Mouse (Mus musculus): ENCODE data around the gene Psmg4. TPM values are rescaled to one million over a fixed set of nuclear protein-coding genes. Genes with fewer than 3 reads are reported as not detected.

The Psmg4 gene
- 197 and 238 TPM in 2 replicates for total RNA-seq (2017)

DNA sequence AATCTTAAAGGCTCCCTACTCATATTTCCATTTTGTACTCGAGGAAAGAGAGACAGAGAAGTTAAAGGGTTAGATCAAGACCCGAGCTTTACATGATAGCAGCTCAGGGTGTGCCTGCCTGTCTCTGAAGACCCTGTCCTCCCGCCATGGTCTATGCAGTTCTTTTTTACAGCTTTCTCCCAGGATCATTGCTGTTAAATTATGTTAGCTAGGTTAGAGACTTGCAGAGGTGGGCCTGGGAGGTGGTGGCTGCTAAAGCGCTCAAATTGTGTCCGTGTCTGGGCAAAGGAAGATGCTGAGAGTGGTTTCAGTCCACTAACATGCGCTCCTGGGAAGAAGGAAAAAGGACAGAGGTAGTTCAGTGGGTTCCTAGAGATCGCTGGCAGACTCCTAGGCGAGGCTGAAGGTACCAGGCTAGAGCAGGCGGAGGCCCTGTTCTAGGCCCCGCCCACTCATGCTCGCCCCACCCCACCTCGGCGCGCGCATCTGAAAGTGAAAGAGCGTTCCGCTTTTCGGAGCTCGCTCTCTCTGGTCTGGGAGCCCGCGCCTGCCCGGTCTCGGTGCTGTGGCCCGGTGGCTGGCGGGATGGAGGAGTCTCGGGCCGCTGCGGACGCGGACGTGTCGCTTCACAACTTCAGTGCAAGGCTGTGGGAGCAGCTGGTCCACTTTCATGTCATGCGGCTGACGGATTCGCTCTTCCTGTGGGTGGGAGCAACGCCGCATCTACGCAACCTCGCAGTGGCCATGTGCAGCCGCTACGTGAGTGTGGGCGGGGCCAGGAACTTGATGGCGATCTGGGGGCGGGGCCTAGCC lies at the start of gene Psmg4:
TSS of gene Psmg4 (plus strand) at position 474 of the 813 bp plus-strand sequence.
- peak; percentile 92 to 96 for ATAC-seq (replicated peaks in 1 of 2; ENCODE audit: insufficient read depth in 1 of 2, low FRiP score in 2 of 2, low TSS enrichment in 1 of 2, low read depth in 1 of 2, poor library complexity in 2 of 2, severe bottlenecking in 2 of 2)

DNA sequence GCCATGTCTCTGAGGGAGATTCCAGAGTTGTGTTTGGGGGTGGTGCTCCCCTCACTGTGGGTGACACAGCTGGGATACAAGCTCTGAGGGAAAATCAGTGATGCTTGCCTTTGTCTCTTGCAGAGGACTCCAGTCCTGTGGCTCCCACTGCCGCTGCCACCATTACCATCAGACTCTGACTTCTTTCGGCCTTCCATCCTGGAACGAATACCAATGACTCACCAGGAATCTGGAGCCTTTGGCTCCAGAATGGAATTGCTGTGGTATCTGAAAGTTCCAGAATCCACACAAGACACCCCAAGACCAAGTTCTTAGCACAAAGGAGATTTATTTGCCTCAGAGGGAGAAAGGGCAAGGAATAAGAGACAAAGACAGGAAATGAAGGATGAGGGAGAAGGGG lies 49.7 kb upstream of the Psmg4 start:
- ATAC-seq (replicated peaks in 1 of 2; ENCODE audit: insufficient read depth in 1 of 2, low FRiP score in 2 of 2, low TSS enrichment in 1 of 2, low read depth in 1 of 2, poor library complexity in 2 of 2, severe bottlenecking in 2 of 2), result no peak

DNA sequence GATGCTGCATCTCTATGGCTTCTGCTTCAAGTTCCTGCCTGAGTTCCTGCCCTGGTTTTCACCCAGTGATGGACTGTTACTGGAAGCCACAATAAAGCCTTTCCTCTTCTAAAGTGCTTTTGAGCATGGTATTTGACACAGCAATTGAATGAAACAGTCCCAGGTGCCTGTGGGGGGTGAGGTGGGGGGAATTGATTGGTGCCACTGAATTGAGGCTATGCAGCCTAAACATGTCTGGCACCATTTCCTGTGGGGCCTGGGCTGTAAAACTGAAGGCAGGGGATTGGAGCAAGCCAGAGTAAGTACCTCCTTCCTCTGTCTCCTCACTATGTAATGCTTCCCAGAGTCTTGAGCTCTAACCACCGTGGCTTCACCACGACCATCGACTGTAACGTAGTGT lies 48.1 kb upstream of the Psmg4 start:
- 0 out of 4 replicates have a peak, but pooled peaks of 1 of the 2 experiments have one; percentile 7 for ATAC-seq (replicated peaks in 1 of 2; ENCODE audit: insufficient read depth in 1 of 2, low FRiP score in 2 of 2, low TSS enrichment in 1 of 2, low read depth in 1 of 2, poor library complexity in 2 of 2, severe bottlenecking in 2 of 2)

DNA sequence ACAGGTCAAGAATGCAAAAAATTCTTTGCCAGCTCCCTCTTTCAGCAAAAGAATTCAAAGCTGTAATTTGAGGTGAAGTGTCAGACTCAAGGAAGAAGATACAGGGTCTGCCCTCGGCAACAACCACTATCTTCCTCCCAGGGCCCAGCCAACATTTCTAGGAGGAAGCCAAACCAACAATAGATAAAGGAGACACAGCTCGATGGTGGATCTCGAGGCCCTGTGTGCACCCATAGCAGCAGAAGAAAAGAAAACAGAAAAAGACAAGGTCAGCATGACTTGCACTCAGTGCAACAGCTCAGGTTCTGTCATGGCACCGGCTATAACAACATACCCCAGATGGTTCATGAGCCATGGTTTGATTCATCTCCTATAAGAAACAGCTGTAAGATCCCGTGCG lies 46.3 kb upstream of the Psmg4 start:
- no peak for ATAC-seq (replicated peaks in 1 of 2; ENCODE audit: insufficient read depth in 1 of 2, low FRiP score in 2 of 2, low TSS enrichment in 1 of 2, low read depth in 1 of 2, poor library complexity in 2 of 2, severe bottlenecking in 2 of 2)

DNA sequence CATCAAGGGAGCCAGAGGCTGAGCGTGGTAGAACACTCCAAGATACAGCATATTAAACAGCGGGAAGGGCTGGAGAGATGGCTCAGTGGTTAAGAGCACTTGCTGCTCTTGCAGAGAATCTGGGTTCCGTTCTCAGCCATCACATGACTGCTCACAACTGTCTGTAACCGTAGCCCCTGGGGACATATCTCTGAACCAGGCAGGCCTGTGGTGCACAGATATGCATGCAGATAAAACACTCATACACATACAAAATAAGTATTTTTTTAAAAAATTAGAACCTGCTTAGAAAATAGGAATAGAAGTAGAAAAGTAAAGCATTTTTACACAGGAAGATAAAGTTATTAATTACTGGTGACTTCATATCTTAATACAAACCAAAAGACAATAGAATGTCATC lies 43.9 kb upstream of the Psmg4 start:
- ATAC-seq (replicated peaks in 1 of 2; ENCODE audit: insufficient read depth in 1 of 2, low FRiP score in 2 of 2, low TSS enrichment in 1 of 2, low read depth in 1 of 2, poor library complexity in 2 of 2, severe bottlenecking in 2 of 2), result no peak

DNA sequence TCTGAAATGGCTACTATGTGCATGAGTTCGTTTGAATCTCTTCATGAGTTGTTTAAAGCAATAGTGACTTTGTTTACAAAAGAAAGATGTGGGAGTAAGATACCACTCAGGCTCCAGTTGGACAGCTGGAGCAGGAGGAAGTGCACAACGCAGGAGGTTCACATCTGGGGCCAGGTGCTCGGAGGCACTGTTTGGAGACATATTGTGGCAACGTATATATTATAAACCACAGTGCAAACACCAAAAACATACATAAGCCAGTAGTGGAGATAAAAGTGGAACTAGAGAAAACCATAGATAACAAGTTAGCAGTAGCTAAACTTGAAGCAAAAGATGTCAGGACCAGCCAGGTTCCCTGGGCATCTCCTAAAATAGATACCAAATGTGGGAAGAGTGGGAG lies 43.4 kb upstream of the Psmg4 start:
- ATAC-seq (replicated peaks in 1 of 2; ENCODE audit: insufficient read depth in 1 of 2, low FRiP score in 2 of 2, low TSS enrichment in 1 of 2, low read depth in 1 of 2, poor library complexity in 2 of 2, severe bottlenecking in 2 of 2), result no peak

DNA sequence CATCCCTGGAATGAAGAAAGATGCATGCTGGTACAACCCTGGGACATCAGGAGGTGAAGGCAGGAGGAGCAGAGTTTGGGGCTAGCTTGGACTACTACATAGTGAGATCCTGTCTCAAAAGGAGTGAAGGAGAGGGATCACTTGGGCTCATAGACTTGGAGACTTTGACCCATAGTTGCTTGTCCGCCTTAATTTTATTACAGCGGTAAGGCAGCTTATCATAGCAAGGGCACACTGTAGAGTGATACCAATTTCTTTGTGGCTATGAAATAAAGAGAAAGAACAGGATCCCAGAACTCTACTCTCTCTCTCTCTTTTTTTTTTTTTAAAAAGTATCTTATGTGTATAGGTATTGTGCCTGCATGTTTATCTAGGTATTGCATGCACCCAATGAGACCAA lies 42.2 kb upstream of the Psmg4 start:
- ATAC-seq (replicated peaks in 1 of 2; ENCODE audit: insufficient read depth in 1 of 2, low FRiP score in 2 of 2, low TSS enrichment in 1 of 2, low read depth in 1 of 2, poor library complexity in 2 of 2, severe bottlenecking in 2 of 2), result no peak

DNA sequence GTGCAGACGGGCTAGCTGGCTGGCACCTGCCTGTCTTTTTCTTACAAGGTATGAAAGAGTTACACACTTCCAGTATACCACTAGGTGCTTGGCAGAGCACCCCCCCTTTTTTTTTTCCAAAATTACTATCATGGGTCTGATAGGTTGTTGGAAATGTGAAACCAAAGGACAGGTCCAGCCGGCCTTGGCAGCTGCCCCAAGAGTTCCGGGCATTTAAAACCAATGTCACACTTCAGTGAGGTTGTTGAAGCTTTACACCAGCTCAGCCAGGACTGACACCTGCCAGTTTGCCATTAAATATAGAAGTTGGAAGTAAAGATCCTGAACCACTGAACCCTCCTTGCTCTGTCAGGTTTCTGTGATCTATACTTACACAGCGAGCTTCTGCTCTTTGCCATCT lies 37.1 kb upstream of the Psmg4 start:
- ATAC-seq (replicated peaks in 1 of 2; ENCODE audit: insufficient read depth in 1 of 2, low FRiP score in 2 of 2, low TSS enrichment in 1 of 2, low read depth in 1 of 2, poor library complexity in 2 of 2, severe bottlenecking in 2 of 2), result no peak

DNA sequence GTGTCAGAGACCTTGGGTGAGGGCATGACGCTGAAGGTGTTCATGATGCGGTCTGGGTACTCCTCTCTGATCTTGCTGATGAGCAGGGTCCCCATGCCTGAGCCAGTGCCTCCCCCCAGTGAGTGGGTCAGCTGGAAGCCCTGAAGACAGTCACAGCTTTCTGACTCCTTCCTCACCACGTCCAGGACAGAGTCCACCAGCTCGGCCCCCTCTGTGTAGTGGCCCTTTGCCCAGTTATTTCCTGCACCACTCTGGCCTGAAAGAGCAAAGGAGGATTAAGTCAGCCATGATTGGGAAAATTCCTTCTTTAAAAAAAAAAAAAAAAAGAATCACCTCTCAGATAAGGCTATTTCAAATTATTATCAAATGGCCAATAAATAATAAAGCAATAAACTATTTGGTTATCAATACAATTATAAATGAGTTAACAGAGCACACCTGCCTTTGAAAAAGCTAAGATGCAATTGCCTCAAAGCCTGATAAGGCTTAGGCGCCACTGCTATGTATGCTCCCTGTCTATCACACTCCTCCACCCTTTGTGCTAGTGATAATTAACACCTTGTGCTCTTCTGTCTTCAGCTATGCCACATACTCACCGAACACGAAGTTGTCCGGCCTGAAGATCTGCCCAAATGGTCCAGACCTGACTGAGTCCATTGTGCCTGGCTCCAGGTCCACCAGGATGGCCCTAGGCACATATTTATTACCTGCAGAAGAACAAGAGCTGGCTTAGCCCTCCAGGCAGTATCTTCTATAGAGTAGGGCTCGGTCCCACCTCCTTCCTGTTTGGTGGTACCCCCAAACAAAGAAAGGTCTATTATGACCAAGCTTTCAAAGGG lies 34.3 kb upstream of the Psmg4 start:
- no peak for ATAC-seq (replicated peaks in 1 of 2; ENCODE audit: insufficient read depth in 1 of 2, low FRiP score in 2 of 2, low TSS enrichment in 1 of 2, low read depth in 1 of 2, poor library complexity in 2 of 2, severe bottlenecking in 2 of 2)

DNA sequence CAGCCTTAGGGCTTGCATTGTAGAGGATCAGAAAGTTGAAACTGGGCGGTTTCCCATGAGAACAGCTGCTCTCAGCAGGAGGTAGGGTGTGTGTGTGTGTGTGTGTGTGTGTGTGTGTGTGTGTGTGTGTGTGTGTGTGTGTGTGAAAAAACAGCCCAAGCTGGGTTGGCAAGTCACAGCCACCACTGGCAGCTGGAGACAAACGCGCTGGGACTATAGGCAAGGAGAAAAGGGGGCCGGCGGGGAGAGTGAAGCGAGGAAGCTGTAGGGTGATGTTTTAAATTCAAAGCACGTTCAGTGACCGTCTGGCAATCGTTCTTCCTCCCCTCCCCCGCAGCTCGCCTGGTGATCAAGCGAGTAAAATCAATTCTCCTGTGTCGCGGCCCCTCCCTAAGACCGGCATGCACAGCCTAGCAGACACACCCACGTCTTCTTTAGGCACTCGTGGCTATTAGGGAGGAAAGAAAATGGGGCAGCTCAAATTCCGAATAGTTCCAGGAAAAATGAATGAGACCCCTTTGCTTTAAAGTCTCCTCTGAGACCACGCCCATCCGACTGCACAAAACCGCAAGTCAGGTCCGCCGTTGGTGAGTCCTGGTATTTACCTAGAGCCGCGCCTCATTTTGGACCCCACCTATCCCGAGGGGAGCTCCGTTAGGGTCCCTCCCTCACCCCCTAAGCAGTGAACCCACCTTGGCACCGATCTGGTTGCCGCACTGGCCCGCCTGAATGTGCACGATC lies 33.1 kb upstream of the Psmg4 start:
- peak; percentile 2 to 26; a peak in 2 of 4 replicates for ATAC-seq (replicated peaks in 1 of 2; ENCODE audit: insufficient read depth in 1 of 2, low FRiP score in 2 of 2, low TSS enrichment in 1 of 2, low read depth in 1 of 2, poor library complexity in 2 of 2, severe bottlenecking in 2 of 2)

DNA sequence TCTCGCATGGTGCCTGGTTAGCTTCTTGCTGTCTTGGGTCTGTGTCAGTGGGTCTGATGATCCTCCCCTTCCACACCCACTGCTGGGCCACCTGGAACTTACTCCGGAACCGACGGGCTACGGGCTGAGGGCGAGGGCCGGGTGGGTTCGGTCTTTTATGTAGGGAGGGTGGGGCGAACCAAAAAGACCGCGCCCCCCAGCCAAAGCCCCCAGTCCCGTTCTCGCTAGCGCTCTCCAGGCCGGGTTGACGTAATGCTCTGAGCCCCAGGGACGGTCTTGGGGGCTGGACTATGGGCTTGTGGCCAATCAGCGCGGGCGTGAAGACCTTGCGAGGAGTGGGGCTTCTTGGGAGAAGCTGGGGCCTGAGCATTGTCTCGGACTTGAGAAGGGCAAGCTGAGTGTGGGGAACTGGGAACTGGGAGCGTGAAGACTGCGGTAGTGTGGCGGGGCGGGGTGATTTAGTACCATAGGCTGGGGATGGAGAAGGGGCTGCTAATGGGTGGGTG lies 32.5 kb upstream of the Psmg4 start, which contains the start of gene Tubb2b:
TSS of gene Tubb2b (minus strand) at position 241 of the 506 bp plus-strand sequence.
- ATAC-seq (replicated peaks in 1 of 2; ENCODE audit: insufficient read depth in 1 of 2, low FRiP score in 2 of 2, low TSS enrichment in 1 of 2, low read depth in 1 of 2, poor library complexity in 2 of 2, severe bottlenecking in 2 of 2), result peak; percentile 39 to 54; a peak in 3 of 4 replicates

DNA sequence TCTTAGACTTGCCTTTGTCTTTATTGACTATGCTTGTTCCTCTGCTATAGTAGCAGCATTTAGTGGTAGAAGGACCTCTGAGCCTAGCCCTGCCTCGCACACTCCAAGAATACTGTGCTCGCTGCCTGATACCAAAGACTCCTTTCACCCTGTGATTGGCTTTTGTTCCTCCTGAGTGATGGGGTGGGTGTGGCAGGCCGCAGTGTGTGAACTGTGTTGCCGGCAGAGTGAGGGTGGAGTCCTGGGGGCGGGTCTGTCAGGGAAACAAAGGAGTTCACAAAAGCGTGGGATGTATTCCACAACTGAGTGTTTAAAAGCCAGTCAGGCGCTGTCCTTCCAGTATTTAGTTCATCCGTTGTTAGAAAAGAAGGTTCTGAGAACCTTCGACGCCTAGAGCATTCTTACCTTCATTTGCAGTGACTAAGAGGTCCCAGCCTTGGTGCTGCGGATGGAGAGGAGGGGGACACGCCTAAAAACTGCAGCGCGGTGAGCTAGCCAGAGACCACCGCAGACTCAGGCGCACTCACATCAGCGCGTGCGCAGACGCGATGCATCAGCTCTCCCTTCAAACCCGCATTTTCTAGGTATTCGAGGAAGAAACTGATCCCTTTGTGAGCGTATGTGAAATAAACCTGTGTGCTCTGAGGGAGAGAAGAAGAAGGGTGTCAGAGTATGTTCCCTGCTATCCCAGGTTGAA lies 31.6 kb upstream of the Psmg4 start:
- peak; percentile 13 to 27; a peak in 1 of 4 replicates for ATAC-seq (replicated peaks in 1 of 2; ENCODE audit: insufficient read depth in 1 of 2, low FRiP score in 2 of 2, low TSS enrichment in 1 of 2, low read depth in 1 of 2, poor library complexity in 2 of 2, severe bottlenecking in 2 of 2)

DNA sequence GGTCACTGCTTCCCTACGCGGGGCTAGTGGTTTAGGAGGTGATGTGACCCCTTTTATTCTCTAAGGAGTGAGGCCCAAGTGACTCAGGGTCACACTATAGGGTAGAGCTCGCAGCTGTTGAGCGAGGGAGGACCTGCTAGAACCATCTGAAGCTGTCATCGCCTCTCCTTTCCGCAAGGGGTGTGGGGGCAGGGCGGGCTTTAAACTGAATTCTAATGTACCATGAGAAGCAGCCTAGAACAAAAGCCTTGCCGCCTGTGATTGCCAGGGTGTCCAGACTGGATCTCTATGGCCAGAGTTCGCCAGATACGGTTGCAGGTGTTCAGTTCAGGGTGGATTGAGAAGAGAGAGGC lies 31.1 kb upstream of the Psmg4 start:
- ATAC-seq (replicated peaks in 1 of 2; ENCODE audit: insufficient read depth in 1 of 2, low FRiP score in 2 of 2, low TSS enrichment in 1 of 2, low read depth in 1 of 2, poor library complexity in 2 of 2, severe bottlenecking in 2 of 2), result peak in 1 of 2 experiments; percentile 28; a peak in 1 of 4 replicates

DNA sequence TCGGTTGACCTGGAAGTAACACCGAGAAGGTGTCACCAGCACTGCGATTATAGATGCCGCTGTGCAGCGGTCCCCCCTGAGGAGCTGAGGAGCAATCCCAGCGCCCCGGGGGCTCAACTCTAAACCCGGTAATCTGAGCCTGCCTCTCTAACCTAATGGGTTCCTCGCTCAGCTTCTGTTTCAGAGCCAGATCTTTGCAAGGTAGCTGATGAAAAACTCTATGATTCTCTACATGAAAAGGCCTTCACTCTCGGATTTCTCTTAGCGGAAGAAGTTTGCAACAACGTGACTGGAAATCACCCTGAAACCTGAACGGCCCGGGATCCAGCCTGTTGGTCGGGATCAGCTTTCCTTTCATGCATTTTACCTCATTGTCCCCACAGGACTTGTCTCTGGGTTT lies 30.5 kb upstream of the Psmg4 start:
- ATAC-seq (replicated peaks in 1 of 2; ENCODE audit: insufficient read depth in 1 of 2, low FRiP score in 2 of 2, low TSS enrichment in 1 of 2, low read depth in 1 of 2, poor library complexity in 2 of 2, severe bottlenecking in 2 of 2), result no peak

DNA sequence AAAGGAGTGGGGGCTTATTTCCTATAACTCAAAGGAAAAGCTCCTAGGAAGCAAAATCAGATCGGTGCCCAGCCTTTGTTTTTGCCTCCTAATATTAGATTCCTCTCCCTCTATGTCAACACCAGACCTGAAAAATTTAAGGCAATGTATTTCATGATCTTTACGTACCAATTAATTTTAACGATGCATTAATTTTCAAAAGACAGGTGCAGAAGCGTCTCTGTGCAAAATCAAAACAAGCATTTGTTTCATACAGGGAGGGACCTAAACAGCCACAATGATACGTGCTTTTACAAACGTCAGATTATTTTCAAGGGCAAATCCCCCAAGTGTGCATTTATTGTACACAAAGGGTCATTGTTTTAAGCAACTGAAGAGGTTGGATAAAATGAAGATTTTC lies 29.9 kb upstream of the Psmg4 start:
- ATAC-seq (replicated peaks in 1 of 2; ENCODE audit: insufficient read depth in 1 of 2, low FRiP score in 2 of 2, low TSS enrichment in 1 of 2, low read depth in 1 of 2, poor library complexity in 2 of 2, severe bottlenecking in 2 of 2), result no peak

DNA sequence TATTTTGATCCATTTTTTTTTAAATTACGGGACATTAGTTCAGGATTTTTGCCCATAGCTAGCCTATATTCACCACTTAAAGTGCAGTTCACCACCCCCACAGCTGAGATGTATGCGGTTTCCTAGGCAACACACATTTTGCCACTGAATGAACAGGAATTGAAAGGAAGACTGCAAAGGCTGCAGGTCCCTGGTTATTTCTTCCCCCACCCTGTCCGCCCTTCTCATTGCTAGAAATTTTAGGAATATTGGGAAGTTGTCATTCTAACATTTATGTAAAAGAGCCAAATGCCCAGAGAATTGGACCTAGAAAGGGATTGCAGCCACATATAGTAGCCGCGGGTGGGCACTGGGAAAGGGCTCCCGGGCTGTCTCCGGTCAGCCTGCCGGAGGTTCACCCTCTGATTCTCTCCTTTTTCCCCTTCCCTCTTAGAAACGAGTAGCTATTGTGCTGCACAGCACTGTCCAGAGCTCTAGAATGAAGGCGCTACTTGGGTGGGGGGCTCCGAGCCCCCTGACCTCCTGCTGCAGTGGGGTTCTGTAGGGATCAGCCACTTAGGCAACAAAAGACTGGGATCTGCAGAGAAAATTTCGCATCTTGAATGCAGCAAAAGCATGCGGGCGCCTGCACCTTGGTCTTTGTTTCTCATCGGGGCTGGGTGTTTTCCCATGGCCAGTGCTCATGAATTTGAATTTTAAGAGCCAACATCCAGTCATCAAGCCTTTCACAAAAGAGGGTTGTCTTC lies 29.3 kb upstream of the Psmg4 start:
- no peak for ATAC-seq (replicated peaks in 1 of 2; ENCODE audit: insufficient read depth in 1 of 2, low FRiP score in 2 of 2, low TSS enrichment in 1 of 2, low read depth in 1 of 2, poor library complexity in 2 of 2, severe bottlenecking in 2 of 2)
